Mouse (Mus musculus) testis, adult 2 months (tissue): Measurements from ENCODE around the gene Kat6b.

Source experiments
- CTCF ChIP-seq: fragments of 200-500 bp; IDR thresholded peaks from 2 replicates; pipeline ENCODE4 v1.5.1; 2012; ENCODE audit warnings: low read depth, mild to moderate bottlenecking, inconsistent platforms, low read length, moderate library complexity; ENCODE audit not compliant: control insufficient read depth, insufficient read depth, insufficient replicate concordance
- POLR2A ChIP-seq: fragments of 200-500 bp; IDR thresholded peaks from 2 replicates; pipeline ENCODE4 v1.6.1; 2012; ENCODE audit warnings: low read depth, mild to moderate bottlenecking, inconsistent platforms, low read length, moderate library complexity; ENCODE audit not compliant: control insufficient read depth

GRCm38 (mm10) chr14:21507046-21507445 lies 25.8 kb downstream of the Kat6b start:
- TF ChIP-seq POLR2A = no peak
- no peak for TF ChIP-seq CTCF
